Mouse (Mus musculus) CH12F3 (cell line): ENCODE results near the gene Tulp3.
"Not testable (repeated sequence)": the region's sequence is repeated elsewhere in the genome, so short reads cannot be mapped to it uniquely, and the experiment has no call there.

Source experiments
- in situ Hi-C: fragments of 300-500 bp; cut with MboI; formaldehyde crosslinking; loops from 2 replicates; pipeline ENCODE4 v1.14.3; 2020; ENCODE audit warnings: low sequenced_read_pairs

The Tulp3 gene

GRCm38 (mm10) chr6:128355726-128356416 lies at the start of gene Tulp3:
TSS of gene Tulp3 (minus strand) at chr6:128355851.
- in situ Hi-C loops, result no loop called here

- in situ Hi-C loops, result no loop called here
Measured at GRCm38 (mm10) chr6:128404708-128405107, 49.1 kb upstream of the Tulp3 start.

GRCm38 (mm10) chr6:128399421-128400185 lies 44.0 kb upstream of the Tulp3 start:
- in situ Hi-C loops, result no loop called here

GRCm38 (mm10) chr6:128398996-128399395 lies 43.3 kb upstream of the Tulp3 start, which contains the start of gene Nrip2:
TSS of gene Nrip2 (plus strand) at chr6:128399296.
- in situ Hi-C loops, result no loop called here

GRCm38 (mm10) chr6:128397574-128398261 lies 42.1 kb upstream of the Tulp3 start:
- in situ Hi-C loops, result no loop called here

- in situ Hi-C loops, result no loop called here
Measured at GRCm38 (mm10) chr6:128390683-128391082, 35.0 kb upstream of the Tulp3 start.

GRCm38 (mm10) chr6:128389185-128389584 lies 33.5 kb upstream of the Tulp3 start:
- in situ Hi-C loops, result no loop called here

- in situ Hi-C loops, result no loop called here
Measured at GRCm38 (mm10) chr6:128385026-128385425, 29.4 kb upstream of the Tulp3 start.

GRCm38 (mm10) chr6:128383752-128384151 lies 28.1 kb upstream of the Tulp3 start:
- in situ Hi-C loops, result no loop called here

GRCm38 (mm10) chr6:128381254-128381653 lies 25.6 kb upstream of the Tulp3 start:
- in situ Hi-C loops, result no loop called here

- in situ Hi-C loops, result not testable (repeated sequence)
Measured at GRCm38 (mm10) chr6:128380594-128381167, 25.0 kb upstream of the Tulp3 start.

GRCm38 (mm10) chr6:128379636-128380035 lies 24.0 kb upstream of the Tulp3 start:
- in situ Hi-C loops, result no loop called here

- in situ Hi-C loops, result no loop called here
Measured at GRCm38 (mm10) chr6:128376371-128377085, 20.9 kb upstream of the Tulp3 start.

GRCm38 (mm10) chr6:128375192-128375591 lies 19.5 kb upstream of the Tulp3 start, which contains the start of the genes Tex52 and Gm44596:
TSS of gene Tex52 (plus strand) at chr6:128375456.
TSS of gene Gm44596 (plus strand) at chr6:128375503.
- in situ Hi-C loops, result no loop called here

- in situ Hi-C loops, result no loop called here
Measured at GRCm38 (mm10) chr6:128370040-128370439, 14.4 kb upstream of the Tulp3 start.

- in situ Hi-C loops, result no loop called here
Measured at GRCm38 (mm10) chr6:128366466-128366865, 10.8 kb upstream of the Tulp3 start.

GRCm38 (mm10) chr6:128364721-128365120 lies 9.1 kb upstream of the Tulp3 start:
- in situ Hi-C loops, result no loop called here

GRCm38 (mm10) chr6:128363007-128363825 lies 7.6 kb upstream of the Tulp3 start:
- in situ Hi-C loops, result no loop called here

- in situ Hi-C loops, result no loop called here
Measured at GRCm38 (mm10) chr6:128362381-128363006, 6.8 kb upstream of the Tulp3 start, which contains the start of the genes Rhno1 and Foxm1. TSS of gene Rhno1 (minus strand) at chr6:128362911. TSS of gene Foxm1 (plus strand) at chr6:128362967.
